Mouse (Mus musculus) Muller cell, postnatal 12 days (primary cell): Measurements from ENCODE around the gene Sox5.
"Not testable (repeated sequence)": the region's sequence is repeated elsewhere in the genome, so short reads cannot be mapped to it uniquely, and the experiment has no call there.

Experiments used
- DNase-seq: peaks from one replicate; pipeline ENCODE4 v3.0.0-alpha.2; 2015; ENCODE audit errors: inconsistent ontology term

The Sox5 gene

GRCm38 (mm10) chr6:144197209-144198119 lies 584.3 kb downstream of the Sox5 start:
- DNase-seq, result no peak

GRCm38 (mm10) chr6:144195934-144196333 lies 585.8 kb downstream of the Sox5 start:
- DNase-seq, result no peak

GRCm38 (mm10) chr6:144183087-144183486 lies 598.7 kb downstream of the Sox5 start:
- DNase-seq, result no peak

GRCm38 (mm10) chr6:144182429-144182828 lies 599.3 kb downstream of the Sox5 start:
- DNase-seq, result not testable (repeated sequence)

GRCm38 (mm10) chr6:144181083-144181866 lies 600.5 kb downstream of the Sox5 start:
- peak; percentile 24 for DNase-seq

- DNase-seq, result no peak
Observed at GRCm38 (mm10) chr6:144179111-144179510, 602.7 kb downstream of the Sox5 start.

- no peak for DNase-seq
Observed at GRCm38 (mm10) chr6:144176674-144177073, 605.1 kb downstream of the Sox5 start.

- no peak for DNase-seq
Observed at GRCm38 (mm10) chr6:144175590-144175989, 606.2 kb downstream of the Sox5 start.

- no peak for DNase-seq
Observed at GRCm38 (mm10) chr6:144170541-144170940, 611.2 kb downstream of the Sox5 start.

GRCm38 (mm10) chr6:144169791-144170190 lies 612.0 kb downstream of the Sox5 start:
- DNase-seq, result no peak

- peak; percentile 36 for DNase-seq
Observed at GRCm38 (mm10) chr6:144168696-144169476, 612.9 kb downstream of the Sox5 start.

- DNase-seq, result no peak
Observed at GRCm38 (mm10) chr6:144167058-144167457, 614.7 kb downstream of the Sox5 start.

- peak; percentile 17 for DNase-seq
Observed at GRCm38 (mm10) chr6:144166651-144167050, 615.1 kb downstream of the Sox5 start.

GRCm38 (mm10) chr6:144166104-144166503 lies 615.7 kb downstream of the Sox5 start:
- DNase-seq, result peak; percentile 51

GRCm38 (mm10) chr6:144163501-144163900 lies 618.3 kb downstream of the Sox5 start:
- no peak for DNase-seq

GRCm38 (mm10) chr6:144158637-144159036 lies 623.1 kb downstream of the Sox5 start:
- DNase-seq, result no peak

GRCm38 (mm10) chr6:144154892-144155424 lies 626.8 kb downstream of the Sox5 start:
- DNase-seq, result peak; percentile 70

- no peak for DNase-seq
Observed at GRCm38 (mm10) chr6:144151957-144152356, 629.8 kb downstream of the Sox5 start.

GRCm38 (mm10) chr6:144151075-144151474 lies 630.7 kb downstream of the Sox5 start:
- no peak for DNase-seq

- DNase-seq, result no peak
Observed at GRCm38 (mm10) chr6:144137397-144137796, 644.4 kb downstream of the Sox5 start.

- DNase-seq, result no peak
Observed at GRCm38 (mm10) chr6:144136894-144137293, 644.9 kb downstream of the Sox5 start.

GRCm38 (mm10) chr6:144129927-144130326 lies 651.9 kb downstream of the Sox5 start:
- DNase-seq, result no peak
